Mouse (Mus musculus): ENCODE measurements around the gene Hsd17b7.
A peak's percentile ranks its signal among the peaks of the same experiment; 100 is the strongest.
"Not testable (repeated sequence)": the region's sequence is repeated elsewhere in the genome, so short reads cannot be mapped to it uniquely, and the experiment has no call there.

Hsd17b7 gene

GRCm38 (mm10) chr1:169968792-169969515 lies at the start of gene Hsd17b7:
Gene Hsd17b7, minus strand, starts transcription at chr1:169969241.
- peak; percentile 98 for DNase-seq

- no peak for DNase-seq
Measured at GRCm38 (mm10) chr1:170014784-170015183, 45.7 kb upstream of the Hsd17b7 start.

GRCm38 (mm10) chr1:170010716-170011505 lies 41.9 kb upstream of the Hsd17b7 start:
- no peak for DNase-seq

- DNase-seq, result no peak
Measured at GRCm38 (mm10) chr1:170009296-170009695, 40.3 kb upstream of the Hsd17b7 start.

DNA sequence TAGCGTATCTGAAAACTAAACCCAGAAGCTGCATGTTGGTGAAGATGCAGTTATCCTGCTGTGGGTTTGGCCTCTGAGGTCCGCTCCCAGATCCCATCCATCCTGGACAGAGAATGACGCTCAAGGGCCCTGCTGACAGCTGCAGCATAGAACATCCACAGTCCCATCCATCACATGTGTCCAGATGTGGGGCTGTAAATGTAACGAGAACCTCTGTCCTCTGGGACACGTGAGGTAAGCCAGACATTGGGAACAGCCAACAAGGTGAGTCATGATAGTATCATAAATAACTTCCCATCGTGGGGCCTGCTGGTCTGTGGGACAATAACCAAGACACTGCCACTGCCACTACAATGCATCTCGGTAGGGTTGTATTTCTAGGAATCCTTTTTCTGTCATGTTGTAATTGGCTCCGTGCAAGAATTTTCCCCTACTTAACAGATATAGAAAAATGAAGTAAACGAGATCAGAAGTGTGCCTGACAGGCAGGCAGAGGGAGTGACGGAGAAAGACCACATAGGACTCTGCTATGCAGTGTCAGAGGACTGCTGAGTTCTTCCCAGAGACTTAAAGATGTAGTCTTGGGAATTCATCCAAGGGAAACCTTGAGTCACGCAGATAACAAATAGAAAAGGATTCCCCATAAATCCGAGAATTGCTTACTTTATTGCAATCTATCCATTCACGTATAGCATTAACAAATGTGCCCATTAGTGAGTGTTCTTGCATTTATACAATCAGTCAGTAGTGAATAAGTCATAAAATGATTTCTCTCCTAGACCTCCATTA lies 39.6 kb upstream of the Hsd17b7 start:
- no peak for DNase-seq

GRCm38 (mm10) chr1:170006516-170006915 lies 37.5 kb upstream of the Hsd17b7 start:
- no peak for DNase-seq

DNA sequence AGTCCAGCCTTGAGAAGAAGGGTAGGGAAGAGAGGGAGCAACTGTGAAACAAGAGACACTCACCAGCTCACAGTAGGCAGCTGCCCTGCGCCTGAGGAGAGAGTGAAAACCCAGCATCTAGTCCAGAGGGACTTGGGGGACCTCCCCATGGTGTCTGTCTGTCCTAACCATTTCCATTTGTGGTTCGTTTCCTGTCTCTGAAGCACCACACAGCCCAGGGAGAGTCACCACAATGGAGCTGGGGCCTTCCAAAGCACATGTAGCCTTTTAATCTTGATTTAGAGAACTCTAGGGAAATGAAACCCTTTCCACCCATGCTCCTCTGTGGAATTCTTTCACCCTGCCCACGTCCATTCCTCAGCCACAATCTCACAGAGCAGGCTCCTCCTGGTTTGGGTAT lies 36.3 kb upstream of the Hsd17b7 start:
- DNase-seq, result no peak

DNA sequence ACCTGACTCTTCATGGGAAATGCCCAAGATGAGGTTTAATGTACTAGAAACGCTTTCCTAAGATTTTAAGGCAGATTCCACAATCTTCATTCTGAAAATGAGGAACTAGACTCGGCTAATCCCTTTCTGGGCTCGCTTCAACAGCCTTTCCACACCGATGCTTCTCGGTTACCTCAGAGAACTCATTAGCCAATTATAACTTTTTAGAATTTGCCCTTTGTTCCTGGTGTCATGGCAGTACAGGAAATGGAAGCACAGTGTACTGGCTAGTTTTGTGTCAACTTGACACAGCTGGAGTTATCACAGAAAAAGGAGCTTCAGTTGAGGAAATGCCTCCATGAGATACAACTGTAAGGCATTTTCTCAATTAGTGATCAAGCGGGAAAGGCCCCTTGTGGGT lies 24.9 kb upstream of the Hsd17b7 start:
- not testable (repeated sequence) for DNase-seq

DNA sequence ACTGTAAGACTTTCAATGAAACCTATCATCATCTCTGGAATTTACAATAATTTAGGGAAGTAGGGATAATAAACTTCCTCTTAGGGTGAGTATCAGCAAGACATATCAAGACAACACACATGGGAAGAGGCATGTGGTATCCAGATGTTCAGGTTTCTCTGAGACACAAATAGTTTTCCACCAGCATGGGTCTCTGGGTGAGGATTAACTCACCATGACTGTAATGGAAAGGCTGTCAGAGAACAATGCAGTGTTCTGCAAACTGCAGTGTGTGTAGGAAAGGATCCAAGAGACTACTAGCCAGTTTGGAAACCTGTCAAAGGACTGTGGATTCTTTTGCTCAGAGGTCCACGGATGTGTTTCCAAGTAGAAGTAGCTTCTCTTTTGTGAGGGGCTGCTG lies 17.1 kb upstream of the Hsd17b7 start:
- no peak for DNase-seq

- no peak for DNase-seq
Measured at GRCm38 (mm10) chr1:169977621-169978020, 8.6 kb upstream of the Hsd17b7 start.

DNA sequence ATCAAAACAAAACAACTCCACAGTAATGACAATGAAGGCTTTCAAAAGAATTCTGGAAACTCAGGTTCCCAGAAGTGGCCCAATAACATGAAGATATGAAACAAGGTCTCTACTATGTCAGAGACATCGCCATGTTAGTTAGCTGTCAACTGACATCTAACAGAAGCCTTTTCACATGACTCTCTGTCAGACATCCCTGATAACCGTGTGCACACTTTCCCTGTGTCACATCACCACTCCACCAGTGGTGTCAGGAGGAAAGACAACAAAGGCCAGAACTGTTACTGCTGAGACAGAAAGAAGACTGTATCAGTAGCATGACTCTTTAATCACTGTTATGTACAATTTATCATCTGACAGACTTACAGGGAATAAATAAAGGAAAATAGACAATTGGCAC lies 3.0 kb upstream of the Hsd17b7 start:
- no peak for DNase-seq

DNA sequence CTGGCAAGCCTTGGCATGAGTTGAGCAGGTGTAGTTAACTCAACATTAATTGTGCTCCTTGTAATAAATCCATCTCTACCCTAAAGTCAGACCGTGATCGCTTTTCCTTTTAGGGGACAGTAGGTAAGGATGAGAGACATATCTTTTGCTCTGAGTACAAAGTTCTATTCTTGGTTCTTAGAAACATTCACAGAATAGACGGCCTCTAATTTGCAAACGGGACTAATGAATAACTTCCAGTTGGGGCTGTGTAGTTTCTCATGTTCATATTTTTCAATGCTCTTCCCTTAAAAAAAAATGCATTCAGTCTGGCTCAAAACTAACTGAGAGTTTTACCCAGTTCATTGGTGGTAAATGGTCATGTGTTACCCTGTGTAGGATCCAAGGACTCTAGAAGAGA lies 1.9 kb upstream of the Hsd17b7 start:
- DNase-seq, result no peak

DNA sequence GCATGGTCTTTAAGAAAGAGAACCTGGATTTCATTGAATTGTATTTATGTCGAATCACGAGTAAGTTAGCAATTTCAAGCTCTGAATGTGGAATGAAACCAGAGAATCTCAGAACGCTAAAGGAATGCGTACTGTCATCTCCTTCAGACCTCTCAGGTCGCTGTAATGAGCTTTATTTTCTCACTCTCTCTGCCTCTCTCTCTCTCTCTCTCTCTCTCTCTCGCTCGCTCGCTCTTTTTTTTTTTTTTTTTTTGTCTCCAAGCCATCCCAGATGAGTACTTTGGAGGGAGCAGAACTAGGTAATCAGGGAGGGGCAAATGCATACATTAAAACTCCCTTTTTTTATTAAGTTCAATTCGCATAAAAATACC lies 460 bp upstream of the Hsd17b7 start:
- DNase-seq, result no peak

DNA sequence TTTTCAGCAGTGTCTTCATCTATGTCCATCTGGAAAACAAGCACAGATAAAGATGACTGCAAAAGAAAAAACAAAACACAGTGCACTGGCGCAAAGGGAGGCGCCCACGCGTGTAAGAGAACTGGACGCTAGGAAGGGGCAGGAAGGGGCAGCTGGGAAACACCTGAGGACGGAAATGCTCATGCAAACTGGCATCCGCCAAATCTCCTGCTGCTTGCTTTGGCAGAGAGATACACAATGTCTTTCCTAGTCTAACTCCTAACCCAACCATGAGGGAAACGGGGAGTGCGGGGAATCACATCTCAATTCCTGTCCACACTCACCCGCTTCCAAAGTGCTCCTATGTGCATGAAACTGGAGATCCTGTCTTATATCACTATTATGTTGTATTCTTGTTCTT lies 15.9 kb downstream of the Hsd17b7 start:
- no peak for DNase-seq

DNA sequence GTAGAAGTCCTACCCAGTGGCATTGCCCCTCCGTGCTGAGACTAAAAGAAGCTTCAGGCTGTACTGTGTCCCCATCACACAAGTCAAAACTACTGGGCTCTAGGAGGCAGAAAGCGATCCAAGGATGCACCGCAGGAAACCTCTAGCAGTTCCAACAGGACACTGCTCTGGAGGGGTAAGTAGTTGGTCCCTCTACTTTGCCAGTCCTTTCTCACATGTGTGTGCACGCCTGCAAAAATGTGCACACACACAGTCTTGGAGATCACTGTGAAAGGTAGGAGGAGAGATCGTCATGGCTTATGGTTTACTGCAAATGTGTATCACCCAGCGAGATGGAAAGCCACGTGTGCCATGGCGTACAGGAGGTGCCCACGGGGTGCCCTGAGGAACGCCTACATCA lies 16.4 kb downstream of the Hsd17b7 start:
- no peak for DNase-seq

DNA sequence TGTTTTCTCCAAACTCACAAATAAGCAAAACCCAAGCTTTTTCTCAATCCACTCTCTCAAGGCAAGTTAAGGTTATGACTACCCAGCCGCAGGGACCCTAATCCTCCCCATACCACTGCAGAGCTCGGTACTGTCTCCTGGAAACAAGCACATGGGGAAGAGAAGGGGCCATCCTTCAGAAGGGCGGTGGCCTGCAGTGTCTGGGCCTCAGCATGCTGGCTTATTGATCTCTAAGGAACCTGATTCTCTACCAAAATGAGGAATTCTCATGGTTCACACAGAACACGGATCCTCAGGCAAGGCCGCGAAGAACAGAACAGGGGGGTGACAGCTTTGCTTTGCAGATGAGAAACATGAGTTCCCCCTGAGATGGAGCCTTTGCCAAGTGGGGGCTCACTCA lies 17.5 kb downstream of the Hsd17b7 start:
- DNase-seq, result no peak

- no peak for DNase-seq
Measured at GRCm38 (mm10) chr1:169950651-169951050, 18.4 kb downstream of the Hsd17b7 start.

- no peak for DNase-seq
Measured at GRCm38 (mm10) chr1:169949981-169950380, 19.1 kb downstream of the Hsd17b7 start.

- no peak for DNase-seq
Measured at GRCm38 (mm10) chr1:169948866-169949265, 20.2 kb downstream of the Hsd17b7 start.

DNA sequence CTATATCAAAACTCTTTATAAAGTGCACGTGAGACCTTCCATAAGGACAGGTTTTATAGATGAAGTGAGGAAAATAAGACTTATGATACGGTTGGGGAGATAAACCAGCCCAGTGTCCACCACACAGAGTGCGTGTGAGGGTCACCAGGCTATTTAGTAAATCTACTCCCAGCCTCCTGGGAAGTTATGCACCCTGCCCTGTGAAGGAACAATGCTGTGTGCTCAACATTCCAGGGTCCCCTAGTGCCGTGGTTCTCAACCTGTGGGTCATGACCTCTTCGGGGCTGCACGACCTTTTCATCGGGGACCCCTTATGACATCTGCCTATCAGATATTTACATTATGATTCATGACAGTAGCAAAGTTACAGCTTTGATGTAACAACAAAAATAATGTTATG lies 20.8 kb downstream of the Hsd17b7 start:
- no peak for DNase-seq

GRCm38 (mm10) chr1:169947654-169948053 lies 21.4 kb downstream of the Hsd17b7 start:
- DNase-seq, result no peak

DNA sequence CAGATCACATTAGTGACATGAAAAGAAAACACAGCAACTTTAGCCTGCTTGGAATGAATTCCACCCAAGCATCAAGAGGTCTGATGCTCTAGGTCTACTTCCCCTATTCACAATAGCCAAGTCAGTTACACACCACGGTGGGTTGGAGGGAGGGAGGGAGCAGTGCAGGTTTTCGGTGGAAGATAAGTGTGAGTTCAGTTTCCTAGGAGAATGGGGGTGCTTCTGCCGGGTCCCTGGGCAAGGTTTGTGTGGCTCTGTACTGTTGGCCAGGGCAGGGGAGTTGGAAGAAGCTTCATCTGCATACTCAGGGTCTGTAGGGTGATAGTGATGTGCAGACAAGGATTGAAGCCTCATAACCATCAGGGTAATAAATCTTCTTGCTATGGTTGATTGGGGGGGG lies 23.0 kb downstream of the Hsd17b7 start:
- no peak for DNase-seq

- DNase-seq, result no peak
Measured at GRCm38 (mm10) chr1:169939345-169939744, 29.7 kb downstream of the Hsd17b7 start.

Measured in thymus, adult 18-20 months (tissue).